In genomic region chr9:50363962-50364361, GRCm38 (mm10) we compare ENCODE assay signal across 22 mouse cellular contexts.
"Had no signal": no experiment of that assay in that cellular context is flagged by ENCODE, and none has a peak within 500 bp of the region (broad histone marks: within the 10 kb centered on the region; RNA-seq: fewer than 3 reads in every experiment).

No protein-coding gene starts in this region.

- H3K9ac ChIP-seq: hindbrain, embryonic 12.5 days; hindbrain, embryonic 14.5 days; kidney, embryonic 15.5 days; limb, embryonic 13.5 days; limb, embryonic 15.5 days; liver, embryonic 12.5 days had no signal

- H3K27me3 ChIP-seq: hindbrain, embryonic 12.5 days; kidney, embryonic 15.5 days; limb, embryonic 13.5 days; limb, embryonic 15.5 days; liver, embryonic 12.5 days had no signal

- H3K4me3 ChIP-seq: gastrocnemius, adult 2 months; hindbrain, embryonic 10.5 days; hindbrain, embryonic 12.5 days; kidney, embryonic 15.5 days; limb, embryonic 13.5 days; limb, embryonic 15.5 days; liver, embryonic 12.5 days had no signal

- H3K4me1 ChIP-seq: liver, embryonic 12.5 days had no signal

- H3K9me3 ChIP-seq: hindbrain, embryonic 10.5 days; hindbrain, embryonic 12.5 days; kidney, embryonic 15.5 days; limb, embryonic 13.5 days; limb, embryonic 15.5 days; liver, embryonic 12.5 days had no signal

- ATAC-seq: hindbrain, embryonic 16.5 days; intestine, embryonic 16.5 days; liver, embryonic 12.5 days had no signal

- DNase-seq: gastrocnemius, adult 2 months; gastrocnemius, postnatal 10 days; gastrocnemius, postnatal 25 days; heart, adult 18-20 months; heart, postnatal 4 days; kidney, adult 11 months; kidney, adult 2 months; kidney, adult 9 months; kidney, postnatal 14 days; kidney, postnatal 36 days; layer of hippocampus, adult 9-11 months; layer of hippocampus, postnatal 36 days; left cerebral cortex, postnatal 4 days had no signal

- H3K27ac ChIP-seq: gastrocnemius, adult 2 months; hindbrain, embryonic 10.5 days; hindbrain, embryonic 12.5 days; hindbrain, embryonic 14.5 days; limb, embryonic 13.5 days; limb, embryonic 15.5 days; liver, embryonic 12.5 days had no signal

- H3K4me2 ChIP-seq: hindbrain, embryonic 12.5 days; hindbrain, embryonic 14.5 days; kidney, embryonic 15.5 days; limb, embryonic 13.5 days; limb, embryonic 15.5 days; liver, embryonic 12.5 days had no signal

- H3K36me3 ChIP-seq: hindbrain, embryonic 10.5 days; hindbrain, embryonic 12.5 days; kidney, embryonic 15.5 days; limb, embryonic 13.5 days; limb, embryonic 15.5 days; liver, embryonic 12.5 days had no signal
